Mouse (Mus musculus) kidney, postnatal 0 days (tissue): ENCODE results near the gene Ugt2a3. TPM values are rescaled to one million over a fixed set of nuclear protein-coding genes. Genes with fewer than 3 reads are reported as not detected.

Experiments used
- ATAC-seq: fragments of 200-750 bp; cut with Nextera tagmentation; replicated peaks from 2 replicates; pipeline ENCODE4 v1.8.0; 2017; ENCODE audit warnings: low read depth, moderate number of reproducible peaks, moderate TSS enrichment, moderate library complexity; ENCODE audit not compliant: low FRiP score
- DNase-seq: peaks from one replicate; pipeline ENCODE4 v3.0.0-alpha.2; 2016; ENCODE audit warnings: low spot score
- H3K27ac ChIP-seq: fragments of 300-500 bp; sonication (generic); 2 replicates; pipeline ENCODE4 v1.5.1; 2014; ENCODE audit warnings: mild to moderate bottlenecking
- H3K27me3 ChIP-seq: fragments of 300-500 bp; sonication (generic); 2 replicates; pipeline ENCODE4 v1.6.1; 2014; ENCODE audit warnings: low read length, mixed read lengths; ENCODE audit not compliant: insufficient read depth
- H3K36me3 ChIP-seq: fragments of 300-500 bp; sonication (generic); 2 replicates; pipeline ENCODE4 v1.6.1; 2014; ENCODE audit warnings: low read length, mixed read lengths; ENCODE audit not compliant: insufficient read depth
- H3K4me1 ChIP-seq: fragments of 300-500 bp; sonication (generic); replicated peaks from 2 replicates; pipeline ENCODE4 v1.6.1; 2014; ENCODE audit warnings: antibody characterized with exemption, low read length, mixed read lengths; ENCODE audit not compliant: insufficient read depth
- H3K4me2 ChIP-seq: fragments of 300-500 bp; sonication (generic); 2 replicates; pipeline ENCODE4 v1.6.1; 2014; ENCODE audit warnings: mild to moderate bottlenecking, low read length, moderate library complexity, mixed read lengths
- H3K4me3 ChIP-seq: fragments of 300-500 bp; sonication (generic); replicated peaks from 2 replicates; pipeline ENCODE4 v1.5.1; 2014; ENCODE audit warnings: low read depth, low read length
- H3K9ac ChIP-seq: fragments of 300-500 bp; sonication (generic); 2 replicates; pipeline ENCODE4 v1.6.1; 2014; ENCODE audit warnings: low read depth, low read length
- H3K9me3 ChIP-seq: fragments of 300-500 bp; sonication (generic); replicated peaks from 2 replicates; pipeline ENCODE4 v1.6.1; 2016; ENCODE audit warnings: low read length, inconsistent platforms, mixed read lengths
- CTCF ChIP-seq: IDR thresholded peaks from 2 replicates; pipeline ENCODE4 v1.5.1; 2016; ENCODE audit warnings: antibody characterized with exemption, low read depth, mild to moderate bottlenecking, moderate library complexity
- WGBS: fragments of 180-500 bp; shearing (Covaris S2); extraction: QIAGEN DNeasy Blood & Tissue Kit; methylation state at CpG from one replicate; pipeline ENCODE4 v1.1.7; 2014; 5-methylcytosine and 5-hydroxymethylcytosine counted together
- polyA plus RNA-seq: library from polyadenylated mRNA; unstranded; fragments of >200 nt; fragmentation: Nextera tagmentation; extraction: Ambion mirVana; gene quantifications from 2 replicates; pipeline ENCODE4 v1.2.1, GENCODE M21; 2015

Ugt2a3 gene
- polyA plus RNA-seq, 1 experiment from 2014 or later = 0.18 TPM

DNA sequence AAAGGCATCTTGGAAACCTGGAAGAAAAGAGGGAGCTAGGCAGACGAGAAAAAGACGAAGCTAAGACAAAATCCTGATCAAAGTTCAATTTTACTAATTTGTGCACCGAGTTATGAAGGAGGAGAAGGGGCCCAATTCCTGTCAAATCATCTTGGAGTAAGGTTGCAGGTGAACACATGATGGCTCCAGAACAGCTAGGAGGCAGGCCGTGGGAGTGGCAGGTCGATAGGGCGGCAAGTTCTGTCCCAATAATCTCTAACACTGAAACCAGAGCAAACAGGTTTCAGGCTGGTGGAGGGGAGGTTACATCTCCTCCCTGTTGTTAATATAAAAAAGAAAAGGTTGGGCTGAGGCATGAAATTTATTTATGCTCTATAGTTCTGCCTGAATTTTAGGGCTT is 61.4 kb downstream of the Ugt2a3 start:
- ATAC-seq = no peak
- no peak for TF ChIP-seq CTCF
- no peaks in the 10 kb centered on the region for H3K36me3 ChIP-seq
- no peak overlapping the region for H3K9ac ChIP-seq
- H3K27ac ChIP-seq = no peak overlapping the region
- H3K4me3 ChIP-seq = no peak overlapping the region
- 85% methylated on average over 6 of the region's 6 CpGs for WGBS
- no peak overlapping the region for H3K4me2 ChIP-seq
- H3K9me3 ChIP-seq = no peaks in the 10 kb centered on the region
- no peak for DNase-seq
- no peaks in the 10 kb centered on the region for H3K27me3 ChIP-seq
- no peaks in the 10 kb centered on the region for H3K4me1 ChIP-seq

Other genes with a start within 250 kb of the Ugt2a3 start
- 0.16 TPM in 1 of 2 replicates, not detected in the other for gene Ugt2b36, start 244.6 kb downstream of the Ugt2a3 start, polyA plus RNA-seq
- 28.6 and 28.8 TPM in 2 replicates for gene Ugt2b5, start 196.9 kb downstream of the Ugt2a3 start, polyA plus RNA-seq
- gene Ugt2b37, start 82.4 kb downstream of the Ugt2a3 start, polyA plus RNA-seq = 37.6 and 40.7 TPM in 2 replicates
- gene Ugt2b38, start 87.0 kb upstream of the Ugt2a3 start, polyA plus RNA-seq = 4.3 and 4.5 TPM in 2 replicates
- gene Ugt2a2, start 145.1 kb upstream of the Ugt2a3 start, polyA plus RNA-seq = not detected in 2 replicates
- not detected in 2 replicates for gene Gm43638, start 149.6 kb upstream of the Ugt2a3 start, polyA plus RNA-seq
- not detected in 2 replicates for gene Ugt2a1, start 153.7 kb upstream of the Ugt2a3 start, polyA plus RNA-seq
- 6.8 and 8.0 TPM in 2 replicates for gene Sult1b1, start 201.0 kb upstream of the Ugt2a3 start, polyA plus RNA-seq
- 192 and 215 TPM in 2 replicates for gene Sult1d1, start 231.8 kb upstream of the Ugt2a3 start, polyA plus RNA-seq